Mouse (Mus musculus) thymus, postnatal 25 days (tissue): ENCODE results near the gene Nfkb1.

Experiments
- DNase-seq: peaks from one replicate; pipeline ENCODE4 v3.0.0; 2022

The Nfkb1 gene

DNA sequence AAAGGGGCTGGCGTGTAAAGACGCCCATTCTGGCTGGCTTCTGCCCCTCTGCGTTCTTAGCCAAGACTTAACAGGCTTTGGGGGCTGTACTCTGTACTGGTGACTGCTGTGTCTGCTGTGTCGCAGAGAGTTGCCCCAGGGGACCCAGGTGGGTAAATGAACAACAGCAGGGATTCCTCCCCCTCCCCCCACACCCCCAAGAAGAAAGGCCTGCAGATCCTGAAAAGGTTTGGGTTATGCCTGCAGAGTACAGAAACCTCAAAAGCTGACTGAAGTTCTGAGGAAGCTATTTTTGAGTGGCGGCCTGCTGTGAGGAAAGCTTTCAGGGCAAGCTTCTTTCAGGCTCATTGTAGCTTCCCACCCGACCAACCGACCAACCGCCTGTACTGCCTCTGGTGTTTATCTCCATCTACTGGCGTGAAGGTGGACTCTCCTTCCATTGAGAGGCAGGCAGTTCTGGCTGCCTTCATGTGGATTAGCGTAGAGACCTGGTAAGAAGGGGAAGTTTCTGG, 109.7 kb downstream of the Nfkb1 start:
- DNase-seq, result peak; percentile 53

DNA sequence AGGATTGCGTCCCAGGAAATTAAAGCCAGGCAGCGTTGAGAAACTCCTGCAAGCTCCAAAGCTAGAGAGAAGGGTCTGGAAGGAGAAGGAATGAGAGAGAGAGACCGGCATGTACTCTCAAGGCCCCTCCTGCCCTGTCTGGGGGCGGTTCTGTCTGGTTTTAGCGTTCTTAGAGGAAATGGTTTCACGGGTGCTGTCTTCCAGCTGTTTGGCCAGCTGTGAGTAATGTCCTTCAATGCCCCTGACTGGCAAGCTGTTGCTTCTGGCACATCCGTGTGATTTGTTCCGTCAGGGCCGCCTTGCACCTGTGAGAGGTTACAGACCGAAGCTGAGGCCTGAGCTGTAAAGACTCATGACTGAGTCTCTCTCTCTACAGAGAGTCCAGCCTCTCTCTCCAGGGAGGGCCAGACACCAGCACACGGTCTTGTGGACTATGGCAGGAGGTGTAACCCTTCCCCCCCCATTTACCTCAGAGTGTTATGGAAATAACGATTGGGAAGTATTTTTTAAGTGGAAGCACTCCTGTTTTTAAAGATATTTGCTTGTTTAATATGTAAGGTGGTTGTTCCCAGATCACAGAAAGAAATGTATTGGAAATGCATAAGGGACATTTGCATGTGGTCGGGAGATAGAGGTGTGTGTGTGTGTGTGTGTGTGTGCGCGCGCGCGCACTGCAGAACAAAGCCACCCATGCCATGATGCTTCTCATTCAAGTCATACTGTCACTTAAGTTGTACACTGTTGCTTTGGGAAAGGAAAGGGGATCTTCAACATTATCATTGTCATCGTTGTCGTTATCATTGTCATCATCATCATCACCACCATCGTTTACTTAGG, 110.7 kb downstream of the Nfkb1 start:
- no peak for DNase-seq

DNA sequence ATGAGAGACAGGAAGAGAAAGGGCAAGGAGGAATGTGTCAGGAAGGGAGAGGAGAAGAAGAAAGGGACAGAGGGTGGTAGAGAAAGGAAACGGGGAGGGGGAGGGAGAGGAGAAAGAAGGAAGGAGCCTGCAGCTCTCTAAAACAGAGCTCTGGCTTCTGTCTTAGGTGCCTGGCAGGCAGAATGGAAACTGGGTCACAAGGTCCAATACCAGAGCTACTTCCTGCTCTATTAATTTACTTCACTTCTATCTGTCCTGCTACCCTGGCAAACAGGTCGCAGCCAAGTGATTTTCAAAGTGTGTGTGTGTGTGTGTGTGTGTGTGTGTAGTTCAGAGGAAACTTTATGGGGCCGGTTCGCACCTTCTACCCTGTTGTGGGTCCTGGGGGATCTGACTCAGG, 112.2 kb downstream of the Nfkb1 start:
- DNase-seq, result no peak

DNA sequence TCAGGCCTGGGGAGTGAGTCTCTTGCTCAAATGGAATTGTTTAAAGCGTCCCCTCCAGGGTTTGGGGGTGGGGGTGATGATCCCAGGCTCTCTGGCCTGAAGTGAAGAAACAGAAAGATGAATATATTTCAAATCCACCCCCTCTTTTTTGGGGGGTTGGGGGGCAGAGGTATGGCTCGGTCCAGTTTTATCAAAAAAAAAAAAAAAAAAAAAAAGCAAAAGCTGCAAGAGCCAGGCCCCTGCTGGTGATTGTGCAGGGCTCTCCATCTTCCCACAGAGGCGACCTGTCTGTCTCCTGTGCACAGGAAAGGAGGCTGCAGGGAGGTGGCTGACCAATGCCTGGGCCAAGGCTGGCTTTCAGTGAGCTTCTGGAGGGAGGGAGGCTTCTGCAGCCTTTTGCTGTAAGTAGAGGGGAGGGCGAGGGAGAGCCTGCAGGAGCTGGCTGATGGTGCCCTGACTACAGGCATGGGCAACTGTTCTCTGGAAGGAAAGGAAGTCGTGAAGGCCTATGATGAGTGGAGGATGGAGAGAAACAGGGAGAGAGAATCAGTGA, 112.7 kb downstream of the Nfkb1 start:
- no peak for DNase-seq

DNA sequence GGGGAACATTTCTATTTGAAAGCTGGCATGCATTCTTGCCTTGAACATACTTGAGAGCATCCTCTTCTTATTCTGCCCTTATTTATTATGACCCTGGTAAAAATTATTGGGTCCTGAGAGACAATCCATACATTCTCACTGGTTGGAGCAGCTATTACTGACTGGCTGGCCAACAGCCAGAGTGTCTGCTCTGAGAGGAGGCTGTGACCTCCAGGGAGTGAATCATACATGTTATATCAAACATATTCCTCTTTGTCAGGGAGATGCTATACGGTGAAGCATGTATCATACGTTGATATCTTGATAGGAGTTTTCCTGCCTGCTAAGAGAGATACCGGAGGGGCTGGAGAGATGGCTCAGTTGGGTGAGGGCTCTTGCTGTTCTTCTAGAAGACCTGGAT, 116.2 kb downstream of the Nfkb1 start:
- DNase-seq, result no peak

DNA sequence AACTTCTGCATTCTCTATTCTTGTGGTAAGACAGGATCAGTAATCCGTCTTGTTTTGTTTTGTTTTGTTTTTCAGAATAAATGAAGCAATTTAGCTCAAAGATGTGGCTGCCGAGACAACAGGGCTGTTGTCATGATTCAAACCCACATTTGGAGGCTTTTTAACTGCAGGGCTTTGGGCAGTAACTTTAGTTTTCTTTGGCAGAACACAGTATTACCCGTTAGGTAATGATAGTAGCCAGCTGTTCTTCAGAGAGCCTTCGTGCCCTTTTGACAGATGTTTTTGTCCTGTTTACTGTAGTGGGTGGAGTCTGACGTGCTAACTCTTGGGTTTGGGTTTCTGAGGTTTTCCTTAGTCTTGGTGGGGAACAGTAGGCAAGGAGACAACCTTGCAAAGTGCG, 118.3 kb downstream of the Nfkb1 start:
- DNase-seq, result no peak

DNA sequence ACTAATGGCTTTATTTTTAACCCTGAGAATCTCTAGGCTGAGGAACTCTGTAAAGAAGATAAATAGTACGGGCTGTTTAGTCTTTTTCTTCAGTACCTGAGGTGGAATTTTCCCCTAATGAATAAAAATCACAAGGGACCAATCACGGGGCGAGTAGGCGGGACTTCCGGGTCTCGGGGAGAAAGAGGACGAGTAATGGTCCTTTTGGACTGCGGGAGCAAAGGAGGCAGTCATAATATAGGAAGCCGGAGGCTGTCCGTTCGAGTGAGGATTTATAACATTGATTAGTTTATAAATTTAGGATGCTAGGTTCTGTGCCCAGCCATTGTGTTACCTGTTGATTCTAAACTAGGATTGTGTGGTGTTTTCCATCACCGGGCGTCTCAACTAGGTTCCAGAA, 119.8 kb downstream of the Nfkb1 start:
- no peak for DNase-seq

DNA sequence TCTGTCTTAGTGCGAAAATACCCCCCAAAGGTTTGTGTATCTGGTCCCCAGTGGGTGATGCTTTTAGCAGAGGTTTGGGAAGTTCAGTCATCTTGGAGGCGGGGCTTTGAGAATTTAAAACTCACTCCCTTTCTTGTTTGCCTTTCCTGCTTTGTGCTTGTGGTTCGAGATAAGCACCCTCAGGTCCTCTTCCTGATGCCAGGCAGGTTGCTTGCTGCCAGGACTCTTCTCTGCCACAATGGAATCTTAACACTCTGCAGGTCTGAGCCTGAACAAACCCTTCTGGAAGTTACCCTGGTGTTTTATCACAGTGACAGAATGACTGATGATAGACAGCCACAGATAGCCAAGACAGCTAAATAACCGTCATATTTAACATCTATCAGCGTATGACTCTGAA, 122.7 kb downstream of the Nfkb1 start:
- no peak for DNase-seq

DNA sequence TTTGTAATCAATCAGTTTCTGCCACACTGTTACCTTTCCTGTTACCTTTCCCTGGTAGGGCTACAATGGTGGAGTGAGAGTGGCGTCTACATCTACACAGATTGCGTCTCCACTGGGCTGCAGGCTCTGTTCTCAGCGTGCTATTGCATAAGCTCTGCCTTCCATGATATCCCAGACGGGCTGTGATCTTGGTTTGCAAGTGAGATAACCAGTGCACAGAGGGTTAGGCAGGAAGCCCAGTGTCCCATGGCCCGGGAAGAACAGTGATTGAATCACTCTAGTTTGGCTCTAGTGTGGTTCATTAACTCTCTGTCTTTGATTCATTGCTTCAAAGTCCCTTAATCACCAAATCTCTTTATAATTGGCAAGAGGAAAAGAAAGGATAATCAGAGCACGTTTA, 123.5 kb downstream of the Nfkb1 start:
- DNase-seq, result no peak

DNA sequence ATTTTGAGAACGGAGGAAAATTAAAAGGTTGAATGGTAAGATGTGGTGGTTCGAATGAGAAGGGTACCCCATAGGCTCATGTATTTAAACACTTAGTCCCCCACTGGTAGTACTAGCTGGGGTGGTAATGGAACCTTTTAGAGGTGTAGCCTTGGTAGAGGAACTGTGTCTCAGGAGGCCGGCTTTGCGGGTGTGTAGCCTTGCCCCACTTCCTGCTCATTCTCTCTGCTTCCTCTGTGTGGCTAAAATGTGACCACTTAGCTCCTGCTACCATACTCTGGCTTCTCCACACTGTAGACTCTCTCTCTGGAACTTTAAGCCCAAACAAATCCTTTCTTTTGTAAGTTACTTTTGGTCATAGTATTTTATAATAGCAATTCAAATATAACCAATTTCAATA, 126.0 kb downstream of the Nfkb1 start:
- no peak for DNase-seq

DNA sequence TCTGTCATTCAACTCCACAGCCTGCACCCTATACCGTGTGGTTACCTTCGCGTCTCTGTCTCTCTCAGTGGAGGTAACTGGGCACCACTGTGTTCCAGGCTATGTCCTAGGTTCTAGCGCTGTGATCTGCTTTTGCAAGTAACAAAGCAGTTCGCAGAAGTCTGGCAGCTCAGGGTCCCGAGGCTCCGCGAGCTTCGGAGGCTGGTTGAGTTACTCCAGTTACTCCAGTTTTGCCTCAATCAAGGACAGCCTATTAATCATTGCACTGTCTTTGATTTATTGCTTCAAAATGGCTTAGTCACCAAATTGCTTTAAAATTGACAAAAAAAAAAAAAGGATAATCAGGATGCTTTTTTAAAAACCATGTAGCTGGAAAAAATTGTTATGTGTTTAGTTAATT, 126.6 kb downstream of the Nfkb1 start:
- no peak for DNase-seq

DNA sequence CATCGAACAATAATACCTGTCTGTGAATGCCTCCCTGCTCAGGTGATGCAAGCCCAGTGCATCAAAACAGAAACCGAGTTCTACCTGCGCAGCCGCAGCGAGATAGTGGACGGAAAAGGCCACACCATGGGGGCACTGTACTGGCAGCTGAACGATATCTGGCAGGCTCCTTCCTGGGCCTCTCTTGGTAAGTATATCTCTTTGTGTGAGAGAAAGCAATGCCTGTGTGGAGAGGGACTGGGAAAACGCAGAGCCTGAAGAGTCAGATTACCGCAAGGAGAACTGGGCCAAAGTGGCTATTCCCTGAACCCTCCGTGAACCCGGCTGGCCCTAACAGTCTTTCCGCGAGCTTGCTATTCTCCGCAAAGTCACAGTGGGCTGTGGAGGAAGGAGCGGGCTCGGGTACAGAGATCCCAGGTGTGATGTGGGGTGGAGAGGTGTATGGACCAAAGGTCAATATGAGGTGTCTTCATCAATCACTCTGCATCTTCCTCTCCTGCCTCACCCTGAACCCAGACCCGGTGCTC, 128.1 kb downstream of the Nfkb1 start:
- DNase-seq, result no peak

DNA sequence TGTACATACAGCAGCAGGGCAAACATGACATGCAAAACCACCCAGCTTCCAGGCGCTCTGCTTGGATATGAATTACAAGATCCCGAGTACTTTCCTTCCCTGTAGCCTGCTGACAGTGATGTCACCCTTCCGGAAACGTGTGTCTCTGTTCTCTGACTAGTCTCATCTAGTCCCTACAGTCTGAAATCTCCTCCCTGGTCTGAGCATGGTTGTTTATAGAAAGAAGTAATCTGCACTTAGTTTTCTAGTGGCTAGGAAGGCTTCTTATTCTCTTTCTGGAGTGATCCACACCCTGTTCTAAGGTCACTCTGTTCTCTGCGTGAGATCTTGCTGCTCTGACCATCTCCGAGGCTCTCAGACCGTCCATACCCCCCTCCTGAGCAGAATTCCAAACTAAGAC, 129.3 kb downstream of the Nfkb1 start:
- DNase-seq, result no peak

DNA sequence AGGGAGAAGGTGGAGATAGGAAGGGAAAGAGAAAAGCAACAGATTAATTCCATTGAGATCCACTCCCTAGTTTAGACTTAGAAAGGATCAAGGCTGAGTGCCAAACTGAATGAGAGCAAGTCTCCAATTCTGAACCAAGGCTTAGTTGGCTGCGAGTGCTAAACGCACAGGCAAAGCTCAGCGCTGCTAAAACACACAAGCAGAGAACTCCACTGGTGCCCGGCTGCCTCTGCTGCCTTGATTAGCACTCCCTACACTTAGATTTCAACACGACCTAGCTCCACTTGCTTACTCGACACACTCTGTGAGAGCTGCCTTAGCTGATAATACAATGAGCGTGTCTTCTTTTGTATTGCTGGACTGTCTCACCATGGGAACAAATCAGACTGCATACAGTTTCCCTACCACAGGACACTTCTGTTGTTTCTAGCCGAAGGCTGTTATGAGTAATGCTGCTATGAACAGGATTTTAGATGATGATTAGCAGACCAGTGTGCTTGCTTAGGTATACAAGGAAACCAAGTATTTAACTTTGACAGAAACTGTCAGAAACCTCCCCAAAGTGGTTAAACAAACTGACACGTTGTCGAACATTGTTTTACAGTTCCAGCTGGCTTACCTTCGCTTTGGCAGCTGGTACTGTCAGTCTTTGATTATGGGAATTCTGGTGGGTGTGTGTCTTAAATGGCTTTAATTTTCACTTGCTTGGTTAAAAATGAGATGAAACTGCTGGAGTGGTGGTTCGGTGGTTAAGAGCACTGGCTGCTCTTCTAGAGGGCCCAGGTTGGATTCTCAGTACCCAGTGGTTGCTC, 134.3 kb downstream of the Nfkb1 start:
- DNase-seq, result no peak

DNA sequence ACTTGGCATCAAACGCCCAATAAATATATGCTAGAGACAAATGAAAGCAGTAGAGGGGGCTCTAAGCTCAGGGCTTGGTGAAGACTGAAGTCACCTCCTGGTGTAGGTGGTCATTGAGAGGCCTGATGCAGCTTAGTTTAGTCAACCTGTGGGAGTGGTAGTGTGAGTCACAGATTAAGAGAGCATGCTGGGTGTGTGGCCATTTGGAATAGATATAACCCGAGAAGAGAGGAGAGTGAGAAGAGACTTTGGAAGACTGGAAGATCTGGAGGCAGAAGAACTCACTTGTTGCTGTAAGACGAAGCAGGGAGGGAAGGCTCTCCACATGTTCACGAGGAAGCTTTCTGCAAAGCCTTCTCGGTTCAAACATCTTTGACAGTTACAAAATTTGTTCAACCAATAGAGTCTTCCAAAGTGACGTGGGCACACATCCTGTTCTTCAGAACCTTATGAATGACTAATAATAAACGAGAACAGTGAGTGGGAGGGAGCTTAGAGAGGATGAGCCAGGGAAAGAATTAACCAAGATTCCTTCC, 135.2 kb downstream of the Nfkb1 start:
- no peak for DNase-seq

DNA sequence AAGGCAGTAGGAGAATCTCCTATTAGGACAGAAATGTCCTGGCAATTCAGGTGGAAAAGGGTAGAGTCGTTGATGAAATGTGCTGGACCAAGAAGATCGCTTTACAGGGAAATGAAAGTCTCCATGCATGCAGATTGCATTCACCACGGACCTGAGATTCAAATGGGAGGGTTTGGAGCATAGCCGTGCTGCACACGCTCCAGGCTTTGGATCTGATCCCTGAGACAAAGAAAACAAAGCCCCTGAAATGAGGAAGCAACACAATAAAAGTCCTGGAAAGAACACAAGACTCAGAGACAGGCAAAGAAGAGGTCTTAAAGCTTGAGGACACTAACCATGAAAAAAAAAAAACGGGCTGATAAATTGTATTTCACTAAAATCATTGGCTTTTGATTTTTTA, 136.2 kb downstream of the Nfkb1 start:
- no peak for DNase-seq

DNA sequence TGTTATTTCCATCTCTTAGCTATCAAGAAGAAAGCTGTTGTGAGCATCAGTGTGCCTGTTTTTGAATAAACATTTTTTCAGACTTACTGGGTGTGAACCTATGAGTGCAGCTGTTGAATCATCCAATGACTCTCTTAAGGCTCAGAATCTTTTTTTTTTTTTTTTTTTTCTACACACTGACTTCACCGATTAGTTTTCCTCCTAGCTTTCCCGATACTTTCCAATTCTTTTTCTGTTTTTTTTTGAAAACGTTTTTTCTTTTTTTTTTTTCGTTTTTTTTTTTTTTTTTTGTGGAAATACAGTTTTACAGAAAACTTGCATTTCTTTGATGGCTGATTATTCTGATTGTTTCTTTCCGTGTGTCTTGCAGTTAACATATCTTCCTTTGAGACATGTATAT, 138.5 kb downstream of the Nfkb1 start:
- no peak for DNase-seq

DNA sequence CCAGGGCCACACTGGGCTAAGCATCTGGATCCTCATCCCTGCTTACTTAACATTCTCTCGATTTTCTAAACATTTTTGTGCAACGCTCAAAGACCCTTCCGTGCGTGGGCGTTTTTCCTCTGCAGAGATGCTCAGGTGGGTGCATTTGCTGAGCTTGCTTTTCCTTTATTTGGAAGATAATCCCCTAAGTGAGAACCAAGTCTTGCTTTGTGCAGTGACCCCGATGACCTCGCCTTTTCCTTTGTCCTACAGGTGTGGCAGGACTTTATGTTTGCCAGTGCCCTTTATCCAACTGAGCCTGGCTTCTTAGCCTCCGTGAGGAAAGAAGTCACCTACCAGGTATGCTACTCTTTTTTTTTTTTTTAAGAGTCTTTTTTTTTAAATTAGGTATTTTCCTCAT, 144.0 kb downstream of the Nfkb1 start:
- no peak for DNase-seq

DNA sequence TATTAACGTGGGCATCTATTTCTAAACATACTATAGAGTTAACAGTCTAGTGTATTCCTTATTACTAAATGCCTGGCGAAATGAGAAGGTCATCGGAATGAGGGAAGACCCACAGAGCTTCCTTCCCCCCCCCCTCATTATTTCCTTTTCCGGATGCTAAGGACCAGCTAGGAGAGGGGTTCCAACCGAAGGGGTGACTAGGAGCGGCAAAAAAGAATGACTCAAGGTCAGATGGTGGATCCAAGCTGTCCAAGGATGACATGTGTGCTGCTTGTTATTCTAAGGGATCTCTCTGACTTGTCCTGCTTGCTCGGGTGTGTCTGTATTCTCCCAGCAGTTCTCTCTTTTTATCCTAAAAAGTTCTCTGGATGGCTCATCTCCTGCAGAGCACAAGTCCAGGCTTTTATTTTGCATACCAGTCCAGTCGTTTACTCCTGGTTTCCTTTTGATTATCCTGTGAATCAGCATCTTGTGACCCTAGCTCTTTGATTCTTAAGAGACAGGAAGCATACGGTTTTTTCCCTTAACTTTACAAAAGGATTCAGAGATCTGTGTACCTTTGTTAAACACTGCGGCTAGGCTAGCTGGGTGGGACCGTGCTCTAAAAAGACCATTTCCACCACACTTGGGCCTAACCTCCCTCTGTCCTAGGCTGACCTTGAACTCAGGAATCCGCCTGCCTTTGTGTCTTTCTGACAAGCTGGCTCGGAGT, 145.0 kb downstream of the Nfkb1 start:
- no peak for DNase-seq
